Mouse (Mus musculus) intestine, embryonic 16.5 days (tissue): ENCODE data around the gene Fam71e2. TPM values are rescaled to one million over a fixed set of nuclear protein-coding genes. Genes with fewer than 3 reads are reported as not detected.

Experiments used
- ATAC-seq: fragments of 200-750 bp; cut with Nextera tagmentation; 2 replicates; pipeline ENCODE4 v1.8.0; 2017; ENCODE audit warnings: moderate TSS enrichment, moderate library complexity
- H3K27ac ChIP-seq: fragments of 300-500 bp; sonication (generic); 2 replicates; pipeline ENCODE4 v1.5.1; 2014; ENCODE audit warnings: mild to moderate bottlenecking, low read length
- H3K27me3 ChIP-seq: fragments of 300-500 bp; sonication (generic); replicated peaks from 2 replicates; pipeline ENCODE4 v1.6.1; 2014; ENCODE audit warnings: low read length, control low read depth, mixed read lengths; ENCODE audit not compliant: control insufficient read depth, insufficient read depth
- H3K36me3 ChIP-seq: fragments of 300-500 bp; sonication (generic); 2 replicates; pipeline ENCODE4 v1.6.1; 2014; ENCODE audit warnings: low read length, control low read depth; ENCODE audit not compliant: control insufficient read depth, insufficient read depth
- H3K4me1 ChIP-seq: fragments of 300-500 bp; sonication (generic); 2 replicates; pipeline ENCODE4 v1.6.1; 2014; ENCODE audit warnings: low read length, control low read depth, mixed read lengths; ENCODE audit not compliant: control insufficient read depth, insufficient read depth
- H3K4me2 ChIP-seq: fragments of 300-500 bp; sonication (generic); 2 replicates; pipeline ENCODE4 v1.6.1; 2014; ENCODE audit warnings: low read depth, low read length, control low read depth
- H3K4me3 ChIP-seq: fragments of 300-500 bp; sonication (generic); 2 replicates; pipeline ENCODE4 v1.5.1; 2014; ENCODE audit warnings: mild to moderate bottlenecking, low read length
- H3K9ac ChIP-seq: fragments of 300-500 bp; sonication (generic); 2 replicates; pipeline ENCODE4 v1.6.1; 2014; ENCODE audit warnings: low read depth, low read length
- H3K9me3 ChIP-seq: fragments of 300-500 bp; sonication (generic); 2 replicates; pipeline ENCODE4 v1.6.1; 2016; ENCODE audit warnings: low read length, control low read depth; ENCODE audit not compliant: control insufficient read depth
- WGBS: fragments of 180-500 bp; shearing (Covaris S2); extraction: QIAGEN DNeasy Blood & Tissue Kit; methylation state at CpG from one replicate; pipeline ENCODE4 v1.1.7; 2014; 5-methylcytosine and 5-hydroxymethylcytosine counted together
- polyA plus RNA-seq: library from polyadenylated mRNA; unstranded; fragments of >200 nt; fragmentation: Nextera tagmentation; extraction: Ambion mirVana; gene quantifications from 2 replicates; pipeline ENCODE4 v1.2.1, GENCODE M21; 2015

Gene Fam71e2
- polyA plus RNA-seq, 1 experiment from 2014 or later, result not detected

- no peak for ATAC-seq
- H3K4me1 ChIP-seq, result peaks cover 23% of the 10 kb centered on the region
- no peaks in the 10 kb centered on the region for H3K27me3 ChIP-seq
- peak overlapping the region; percentile 68 for H3K4me2 ChIP-seq
- H3K9ac ChIP-seq, result peak overlapping the region; percentile 84
- H3K27ac ChIP-seq, result peak overlapping the region; percentile 89
- WGBS, result 76% methylated on average over 21 of the region's 21 CpGs
- no peaks in the 10 kb centered on the region for H3K9me3 ChIP-seq
- H3K36me3 ChIP-seq, result peaks cover 20% of the 10 kb centered on the region
- peak overlapping the region; percentile 80; the same call in 1 of the 2 replicates for H3K4me3 ChIP-seq
Observed at GRCm38 (mm10) chr7:4741672-4742481, 29.2 kb downstream of the Fam71e2 start.

- ATAC-seq, result 0 out of 2 replicates have a peak, but pooled peaks have one; percentile 11
- WGBS, result 4% methylated on average over 4 of the region's 4 CpGs
- peaks cover 14% of the 10 kb centered on the region for H3K36me3 ChIP-seq
- H3K9me3 ChIP-seq, result no peaks in the 10 kb centered on the region
- peak overlapping the region; percentile 68 for H3K4me2 ChIP-seq
- H3K9ac ChIP-seq, result peak overlapping the region; percentile 84
- H3K4me3 ChIP-seq, result peak overlapping the region; percentile 80
- no peaks in the 10 kb centered on the region for H3K27me3 ChIP-seq
- H3K4me1 ChIP-seq, result peaks cover 23% of the 10 kb centered on the region
- peak overlapping the region; percentile 89 for H3K27ac ChIP-seq
Observed at GRCm38 (mm10) chr7:4741151-4741550, 30.0 kb downstream of the Fam71e2 start.

- WGBS, result under 1% methylated on average over 12 of the region's 14 CpGs
- peak; percentile 37 for ATAC-seq
- H3K27me3 ChIP-seq, result no peaks in the 10 kb centered on the region
- peaks cover 23% of the 10 kb centered on the region for H3K4me1 ChIP-seq
- H3K4me3 ChIP-seq, result peak overlapping the region; percentile 80
- peak overlapping the region; percentile 84 for H3K9ac ChIP-seq
- peak overlapping the region; percentile 68 for H3K4me2 ChIP-seq
- peak overlapping the region; percentile 89 for H3K27ac ChIP-seq
- H3K36me3 ChIP-seq, result peaks cover 6% of the 10 kb centered on the region; the same call in 1 of the 2 replicates
- no peaks in the 10 kb centered on the region for H3K9me3 ChIP-seq
Observed at GRCm38 (mm10) chr7:4740309-4740727, 30.8 kb downstream of the Fam71e2 start.

- H3K27ac ChIP-seq, result peak within 1 kb of the TSS; percentile 89
- peak within 1 kb of the TSS; percentile 84 for H3K9ac ChIP-seq
- no peaks in the 10 kb centered on the region for H3K27me3 ChIP-seq
- WGBS, result under 1% methylated on average over 36 of the region's 44 CpGs
- H3K4me1 ChIP-seq, result peaks cover 23% of the 10 kb centered on the region
- H3K4me3 ChIP-seq, result peak within 1 kb of the TSS; percentile 80
- ATAC-seq, result peak; percentile 96
- H3K4me2 ChIP-seq, result peak within 1 kb of the TSS; percentile 68
- H3K36me3 ChIP-seq, result peaks cover 4% of the 10 kb centered on the region; the same call in 1 of the 2 replicates
- H3K9me3 ChIP-seq, result no peaks in the 10 kb centered on the region
Observed at GRCm38 (mm10) chr7:4739544-4740275, 31.4 kb downstream of the Fam71e2 start, which contains the start of gene Kmt5c. Gene Kmt5c, plus strand, starts transcription at chr7:4740115.

- Histone ChIP-seq H3K36me3 (0 out of 2 replicates have a peak, but pooled peaks cover 2% of the 10 kb centered on the region), H3K27me3 (no peaks in the 10 kb centered on the region), H3K4me1 (peaks cover 23% of the 10 kb centered on the region), H3K4me3 (peak overlapping the region; percentile 37), H3K27ac (peak overlapping the region; percentile 60), H3K4me2 (peak overlapping the region; percentile 52), H3K9ac (peak overlapping the region; percentile 34; the same call in 1 of the 2 replicates), H3K9me3 (no peaks in the 10 kb centered on the region)
- 45% methylated on average over 10 of the region's 10 CpGs for WGBS
- no peak for ATAC-seq
Observed at GRCm38 (mm10) chr7:4739041-4739543, 32.0 kb downstream of the Fam71e2 start.

GRCm38 (mm10) chr7:4732968-4733392 lies 38.1 kb downstream of the Fam71e2 start:
- H3K9ac ChIP-seq, result no peak overlapping the region
- peaks cover 5% of the 10 kb centered on the region for H3K4me1 ChIP-seq
- H3K4me2 ChIP-seq, result no peak overlapping the region
- 47% methylated on average over 6 of the region's 6 CpGs for WGBS
- ATAC-seq, result peak; percentile 99
- H3K27ac ChIP-seq, result peak overlapping the region; percentile 27; the same call in 1 of the 2 replicates
- no peaks in the 10 kb centered on the region for H3K27me3 ChIP-seq
- no peak overlapping the region for H3K4me3 ChIP-seq
- H3K36me3 ChIP-seq, result no peaks in the 10 kb centered on the region
- H3K9me3 ChIP-seq, result no peaks in the 10 kb centered on the region

GRCm38 (mm10) chr7:4731090-4731489 lies 40.0 kb downstream of the Fam71e2 start:
- Histone ChIP-seq H3K4me2 (no peak overlapping the region), H3K9me3 (no peaks in the 10 kb centered on the region), H3K4me3 (no peak overlapping the region), H3K27me3 (no peaks in the 10 kb centered on the region), H3K36me3 (no peaks in the 10 kb centered on the region), H3K9ac (no peak overlapping the region), H3K27ac (no peak overlapping the region), H3K4me1 (peaks cover 5% of the 10 kb centered on the region)
- ATAC-seq, result no peak
- WGBS, result 83% methylated on average over 5 of the region's 5 CpGs

- no peaks in the 10 kb centered on the region for H3K9me3 ChIP-seq
- H3K36me3 ChIP-seq, result no peaks in the 10 kb centered on the region
- peak within 1 kb of the TSS; percentile 71 for H3K4me2 ChIP-seq
- no peaks in the 10 kb centered on the region for H3K27me3 ChIP-seq
- peak within 1 kb of the TSS; percentile 52 for H3K9ac ChIP-seq
- ATAC-seq, result peak; percentile 86
- 64% methylated on average over 7 of the region's 7 CpGs for WGBS
- peak within 1 kb of the TSS; percentile 87 for H3K27ac ChIP-seq
- H3K4me1 ChIP-seq, result peaks cover 17% of the 10 kb centered on the region
- peak within 1 kb of the TSS; percentile 49 for H3K4me3 ChIP-seq
Observed at GRCm38 (mm10) chr7:4725169-4725568, 45.9 kb downstream of the Fam71e2 start, which contains the start of gene Tmem150b. Gene Tmem150b, minus strand, starts transcription at chr7:4725249.

- Histone ChIP-seq H3K4me3 (peak overlapping the region; percentile 49), H3K27ac (peak overlapping the region; percentile 87), H3K9me3 (no peaks in the 10 kb centered on the region), H3K27me3 (no peaks in the 10 kb centered on the region), H3K4me1 (peaks cover 19% of the 10 kb centered on the region), H3K4me2 (peak overlapping the region; percentile 71), H3K9ac (peak overlapping the region; percentile 44), H3K36me3 (no peaks in the 10 kb centered on the region)
- ATAC-seq, result peak; percentile 31
- 22% methylated on average over 3 of the region's 3 CpGs for WGBS
Observed at GRCm38 (mm10) chr7:4724359-4724758, 46.7 kb downstream of the Fam71e2 start.
